Mouse (Mus musculus) cerebellum, adult 11-12 months (tissue): ENCODE data around the gene Gm42417.
"Not testable (repeated sequence)": the region's sequence is repeated elsewhere in the genome, so short reads cannot be mapped to it uniquely, and the experiment has no call there.

Experiments used
- DNase-seq: peaks from one replicate; pipeline ENCODE4 v3.0.0; 2022

Gm42417 gene

DNA sequence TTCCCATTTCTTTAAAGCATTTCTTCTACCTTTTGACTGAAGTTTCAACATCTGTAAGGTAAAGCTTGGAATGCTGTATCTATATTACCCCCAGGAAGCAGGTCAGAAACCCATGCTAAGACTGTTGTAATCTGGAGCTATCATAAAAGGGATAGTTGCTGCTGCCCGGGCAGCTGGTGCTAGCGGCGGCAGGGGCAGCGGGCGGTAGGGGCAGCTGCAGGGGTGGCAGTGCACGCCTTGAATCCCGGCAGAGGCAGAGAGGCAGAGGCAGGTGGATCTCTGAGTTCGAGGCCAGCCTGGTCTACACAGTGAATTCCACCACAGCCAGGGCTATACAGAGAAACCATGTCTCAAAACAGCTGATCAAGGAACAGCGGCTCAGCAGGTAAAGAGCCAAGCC is 3.7 kb upstream of the Gm42417 start:
- DNase-seq, result no peak

DNA sequence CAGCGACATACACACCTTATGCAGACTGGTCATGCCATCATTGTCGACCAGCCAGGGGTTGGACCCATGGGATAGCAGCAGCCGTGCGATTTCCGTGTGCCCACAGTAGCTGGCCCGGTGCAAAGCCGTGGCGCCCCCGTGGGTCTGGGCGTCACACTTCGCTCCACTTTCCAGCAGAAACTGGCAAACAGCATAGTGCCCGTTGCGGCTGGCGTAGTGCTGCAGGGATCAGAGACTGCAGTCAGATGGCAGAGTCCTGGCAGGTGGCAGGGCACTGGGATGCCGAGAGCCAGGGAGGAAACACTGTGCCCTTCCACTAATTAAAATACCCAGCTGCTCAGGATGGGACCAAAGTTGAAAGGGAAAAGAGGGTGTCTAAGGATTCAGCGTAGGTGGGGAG is 2.6 kb upstream of the Gm42417 start:
- peak; percentile 78 for DNase-seq

DNA sequence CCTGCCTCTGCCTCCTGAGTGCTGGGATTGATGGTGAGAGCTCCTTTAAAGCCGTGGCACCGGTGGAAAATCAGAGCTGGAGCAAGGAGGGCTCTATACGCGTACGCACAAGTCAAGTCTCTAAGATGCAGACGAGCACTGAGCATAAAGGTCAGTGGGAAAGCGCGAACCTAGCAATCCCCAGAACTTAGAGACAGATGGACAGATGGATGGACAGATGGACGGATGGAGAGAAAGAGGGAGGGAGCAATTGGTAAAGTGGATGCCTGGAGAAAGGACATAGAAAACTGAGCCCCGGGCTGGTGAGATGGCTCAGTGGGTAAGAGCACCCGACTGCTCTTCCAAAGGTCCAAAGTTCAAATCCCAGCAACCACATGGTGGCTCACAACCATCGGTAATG is 1.6 kb upstream of the Gm42417 start:
- no peak for DNase-seq

DNA sequence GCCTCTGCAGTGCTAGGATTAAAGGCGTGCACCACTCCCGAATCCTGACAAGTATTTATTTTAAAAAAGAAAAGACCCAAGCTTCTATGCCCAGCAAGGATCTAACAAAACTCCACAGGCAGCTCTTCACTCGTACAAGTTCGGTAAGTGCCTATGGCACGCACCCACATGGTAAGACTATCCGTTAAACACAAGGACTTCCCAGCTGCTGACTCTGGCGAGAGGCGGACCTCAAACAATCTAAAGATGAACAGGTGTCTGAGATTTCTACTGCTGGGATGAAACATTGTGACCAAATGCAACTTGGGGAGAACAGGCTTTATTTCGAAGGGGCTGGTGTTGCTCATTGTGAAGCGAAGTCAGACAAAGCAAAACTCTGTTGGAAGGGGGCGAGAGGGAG is 903 bp upstream of the Gm42417 start:
- DNase-seq, result no peak

DNA sequence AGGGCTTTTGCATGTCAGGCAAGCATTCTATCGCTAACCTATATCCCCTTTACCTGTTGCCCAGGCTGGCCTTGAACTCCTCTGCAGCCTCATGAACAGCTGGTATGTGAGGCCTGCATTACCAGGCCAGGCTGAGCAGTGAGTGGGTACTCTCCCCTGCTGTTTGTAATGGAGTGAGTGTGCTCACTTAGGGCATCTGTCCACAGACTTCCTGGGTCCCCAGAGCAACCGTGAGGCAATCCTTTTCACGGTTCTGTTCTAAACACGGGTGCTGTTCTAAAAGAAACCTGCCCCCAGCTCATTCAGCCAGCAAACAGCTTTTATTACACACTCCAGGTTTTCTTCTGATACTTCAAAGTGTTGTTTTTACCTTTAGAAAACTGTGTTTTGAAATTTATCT is 502 bp downstream of the Gm42417 start:
- no peak for DNase-seq

DNA sequence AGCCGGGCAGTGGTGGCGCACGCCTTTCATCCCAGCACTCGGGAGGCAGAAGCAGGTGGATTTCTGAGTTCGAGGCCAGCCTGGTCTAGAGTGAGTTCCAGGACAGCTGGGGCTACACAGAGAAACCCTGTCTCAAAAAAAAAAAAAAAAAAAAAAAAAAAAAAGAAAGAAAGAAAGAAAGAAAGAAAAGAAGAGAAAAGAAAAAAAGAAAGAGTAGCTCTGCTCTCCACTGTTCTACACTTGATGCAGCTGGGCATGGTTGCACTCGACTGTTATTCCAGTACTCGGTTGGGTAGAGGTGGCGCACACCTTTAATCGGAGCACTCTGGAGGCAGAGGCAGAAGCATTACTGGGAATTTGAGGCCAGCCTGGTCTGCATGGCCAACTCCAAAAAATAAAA is 2.4 kb downstream of the Gm42417 start, which contains the start of gene Ankrd23:
Gene Ankrd23 (minus strand): TSS at position 101 of the 400 bp plus-strand sequence.
- not testable (repeated sequence) for DNase-seq

DNA sequence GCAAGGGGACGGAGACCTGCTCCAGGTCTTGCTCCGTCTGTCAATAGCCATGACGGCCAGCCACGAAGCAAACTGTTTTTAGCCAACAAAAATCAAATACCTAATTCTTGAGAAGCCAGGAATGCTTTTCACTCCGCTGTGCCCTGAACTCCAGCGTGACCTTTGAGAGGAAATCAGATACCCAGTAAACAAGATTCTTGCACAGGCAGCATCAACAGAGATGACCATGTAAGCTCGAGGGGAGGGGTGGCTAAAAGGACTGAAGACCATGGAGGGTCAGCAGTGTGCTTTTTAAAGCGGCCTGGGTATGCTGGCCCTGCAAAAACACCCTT is 2.9 kb downstream of the Gm42417 start:
- no peak for DNase-seq

DNA sequence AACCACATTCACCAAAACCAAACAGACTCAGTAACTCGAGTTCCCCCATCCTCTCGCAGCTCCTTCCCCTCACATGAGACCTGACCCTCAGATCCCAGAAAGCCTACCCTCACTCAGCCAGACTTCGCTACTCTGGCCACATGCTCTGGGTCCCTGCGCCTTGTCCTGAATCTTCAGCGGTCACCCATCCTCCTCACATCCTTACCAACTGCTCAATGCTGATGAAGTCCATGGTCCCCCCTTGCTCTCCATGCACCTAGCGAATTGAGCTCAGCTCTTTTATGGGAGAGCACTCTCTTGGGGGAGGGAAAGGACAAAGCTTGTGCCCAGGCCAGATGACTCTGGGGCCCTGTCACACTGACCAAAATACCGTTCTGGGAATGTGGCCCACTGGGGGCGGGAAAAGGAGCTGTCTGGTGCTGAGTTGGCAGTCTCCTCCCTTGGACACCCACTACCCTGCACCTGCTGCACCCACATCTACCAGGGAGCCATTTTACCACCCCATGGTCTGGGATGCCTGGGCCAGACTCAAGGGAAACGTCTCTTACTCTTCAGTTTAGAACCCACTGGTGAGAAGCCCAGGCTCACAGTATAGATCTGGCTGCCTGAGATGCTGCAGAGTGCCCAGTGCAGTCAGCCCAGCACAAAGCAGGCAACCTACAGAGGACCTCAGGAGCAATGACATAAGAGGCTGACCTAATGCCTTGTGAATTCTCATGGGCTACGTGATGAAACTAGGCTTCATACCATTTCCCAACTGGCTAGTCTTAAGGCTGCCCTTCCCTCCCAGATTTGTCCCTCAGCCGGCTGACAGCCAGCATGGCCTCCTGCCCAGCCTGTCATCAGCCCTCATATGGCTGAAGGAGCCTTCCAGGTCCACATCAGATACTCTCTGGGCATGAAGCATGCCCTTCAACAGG is 3.5 kb downstream of the Gm42417 start:
- peak; percentile 76 for DNase-seq

DNA sequence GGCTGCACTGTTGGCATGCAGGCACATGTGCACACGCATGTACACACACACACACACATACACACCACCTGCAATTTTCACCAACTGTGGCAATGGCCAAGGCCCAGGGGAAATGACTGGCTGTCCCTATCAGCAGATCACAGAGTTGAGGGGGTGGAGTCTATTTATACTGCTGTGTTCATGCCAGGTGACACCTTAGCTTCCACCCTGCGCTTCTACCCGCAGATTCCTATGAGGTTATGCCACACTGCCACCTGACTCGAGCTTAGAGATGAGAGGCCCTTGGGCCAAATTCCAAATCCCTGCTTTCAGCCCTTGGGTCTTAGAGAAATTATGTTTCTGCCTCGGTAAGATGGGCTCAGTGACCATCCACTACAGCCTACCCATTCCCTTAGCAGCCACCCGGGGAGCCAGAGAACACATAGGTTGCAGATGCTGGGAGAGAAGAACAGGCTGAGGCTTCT is 4.6 kb downstream of the Gm42417 start:
- peak; percentile 32 for DNase-seq

DNA sequence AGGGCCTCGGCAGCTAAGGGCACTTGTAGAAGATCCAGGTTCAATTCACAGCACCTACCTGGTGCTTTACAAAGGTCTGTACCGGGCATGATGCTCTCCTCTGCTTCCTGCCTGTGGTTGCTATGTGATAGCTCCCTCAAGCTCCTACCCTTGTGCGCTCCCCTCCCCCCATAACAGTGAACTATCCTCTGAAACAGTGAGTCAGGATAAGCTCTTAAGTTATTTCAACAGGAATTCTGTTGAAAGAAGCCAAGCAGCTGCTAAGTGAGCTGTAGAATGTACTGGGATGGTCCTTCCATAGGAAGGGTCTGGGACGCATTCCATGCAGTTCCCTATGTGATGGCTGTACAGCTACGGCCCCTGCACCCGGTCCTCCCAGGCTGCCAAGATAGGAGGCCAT is 5.7 kb downstream of the Gm42417 start:
- DNase-seq, result no peak

DNA sequence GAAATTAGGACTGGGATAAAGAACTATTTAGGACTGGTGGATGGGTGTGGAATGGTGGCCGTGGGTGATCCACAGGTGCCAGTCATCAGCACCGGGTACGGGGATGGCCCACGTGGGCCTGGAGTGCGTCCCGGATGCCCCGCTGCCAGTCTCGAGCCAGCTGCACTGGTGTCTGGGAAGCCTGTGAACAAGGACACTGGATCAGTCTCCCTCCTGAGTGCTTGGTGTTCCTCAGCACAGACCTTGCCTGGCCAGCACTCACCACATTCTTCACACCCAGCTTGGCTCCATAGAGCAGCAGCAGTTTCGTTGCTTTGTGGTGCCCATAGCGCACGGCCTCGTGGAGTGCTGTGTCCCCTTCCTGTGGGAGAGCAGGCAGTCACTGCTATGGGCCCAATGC is 7.8 kb downstream of the Gm42417 start:
- no peak for DNase-seq

DNA sequence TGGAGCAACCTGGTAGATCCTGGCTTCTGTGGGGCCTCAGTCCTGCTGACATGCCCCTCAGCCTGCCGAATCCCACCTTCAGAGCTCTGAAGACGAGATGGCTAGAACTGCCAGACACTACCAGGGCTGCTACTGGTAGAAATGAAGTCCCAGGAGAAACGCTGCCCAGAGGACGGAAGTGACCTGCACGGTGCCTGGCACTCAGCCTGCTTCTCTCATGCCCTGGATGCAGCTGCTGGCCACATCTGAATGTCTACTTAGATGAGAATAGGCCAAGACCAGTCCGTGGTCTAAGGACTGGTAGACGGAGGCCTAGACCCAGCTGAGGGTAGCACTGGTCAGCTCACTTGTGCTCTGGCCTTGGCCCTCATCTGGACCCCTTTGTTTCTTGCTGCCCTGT is 8.3 kb downstream of the Gm42417 start:
- DNase-seq, result no peak

DNA sequence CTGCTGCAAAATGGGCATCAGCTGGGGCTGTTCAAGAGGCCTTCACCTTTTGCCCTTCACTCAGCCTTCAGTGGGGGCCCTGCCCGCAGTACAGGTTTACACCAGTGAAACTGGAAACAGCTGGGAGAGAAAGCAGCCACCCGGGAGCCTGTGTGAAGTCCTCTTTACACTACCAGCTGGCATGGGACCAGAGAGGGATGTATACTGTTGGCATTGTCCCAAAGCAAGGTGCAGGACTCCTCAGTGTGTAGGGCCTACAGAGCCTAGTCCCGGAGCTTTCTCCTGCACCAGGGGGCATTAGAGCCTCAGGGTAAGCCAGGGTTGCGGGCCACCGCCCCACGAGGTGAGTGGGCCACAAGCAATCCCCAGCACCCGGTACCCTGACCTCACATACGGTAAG is 8.7 kb downstream of the Gm42417 start:
- peak; percentile 44 for DNase-seq

DNA sequence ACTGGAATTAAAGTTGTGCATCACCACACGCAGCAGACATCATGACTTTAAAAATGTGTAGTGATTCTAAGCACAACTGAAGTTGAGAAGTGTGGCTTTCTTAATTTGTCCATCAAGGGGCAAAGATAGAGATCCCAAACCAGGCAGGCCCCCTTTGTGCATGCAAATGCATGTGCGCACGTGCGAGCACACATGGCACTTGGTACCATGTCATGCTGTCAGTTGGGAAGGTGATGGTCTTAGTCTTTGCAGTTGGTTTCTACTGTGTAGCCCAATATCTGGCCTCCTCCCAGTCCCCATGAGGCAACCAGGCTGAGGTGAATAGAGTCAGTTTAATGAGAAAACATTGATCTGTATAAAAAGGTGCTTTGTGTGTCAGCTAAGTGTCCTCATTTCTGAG is 9.4 kb downstream of the Gm42417 start:
- no peak for DNase-seq

DNA sequence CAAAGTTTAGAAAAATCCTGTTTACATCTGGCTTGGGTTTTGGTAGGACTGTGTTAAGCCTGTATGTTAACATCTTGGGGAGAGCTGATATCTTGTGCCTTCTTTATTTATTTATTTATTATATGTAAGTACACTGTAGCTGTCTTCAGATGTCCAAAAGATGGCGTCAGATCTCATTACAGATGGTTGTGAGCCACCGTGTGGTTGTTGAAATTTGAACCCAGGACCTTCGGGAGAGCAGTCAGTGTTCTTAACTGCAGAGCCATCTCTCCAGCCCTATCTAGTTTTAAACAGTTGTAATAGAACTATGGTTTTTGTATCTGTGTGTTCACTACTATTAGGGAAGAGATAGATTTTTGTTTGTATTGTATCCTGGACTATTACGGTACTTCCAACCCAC is 10.0 kb downstream of the Gm42417 start:
- DNase-seq, result no peak

DNA sequence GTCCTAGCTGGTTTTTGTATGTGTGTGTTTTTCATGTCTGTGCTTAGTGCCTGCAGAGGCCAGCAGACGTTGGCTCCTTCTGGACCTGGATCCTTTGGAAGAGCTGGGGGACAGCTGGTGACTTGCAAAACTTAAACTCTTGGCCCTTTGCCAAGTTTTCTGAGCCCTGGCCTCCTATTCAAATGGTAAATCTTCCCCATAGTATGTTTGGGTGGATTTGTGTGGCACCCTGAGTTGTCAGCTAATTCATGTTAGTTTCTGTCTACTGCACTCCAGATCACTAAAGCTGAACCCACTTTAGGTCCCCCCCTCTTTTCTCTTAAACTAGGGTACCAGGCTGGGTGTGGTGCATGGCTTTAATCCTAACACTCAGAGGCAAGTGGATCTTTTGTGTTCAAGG is 10.9 kb downstream of the Gm42417 start:
- no peak for DNase-seq

DNA sequence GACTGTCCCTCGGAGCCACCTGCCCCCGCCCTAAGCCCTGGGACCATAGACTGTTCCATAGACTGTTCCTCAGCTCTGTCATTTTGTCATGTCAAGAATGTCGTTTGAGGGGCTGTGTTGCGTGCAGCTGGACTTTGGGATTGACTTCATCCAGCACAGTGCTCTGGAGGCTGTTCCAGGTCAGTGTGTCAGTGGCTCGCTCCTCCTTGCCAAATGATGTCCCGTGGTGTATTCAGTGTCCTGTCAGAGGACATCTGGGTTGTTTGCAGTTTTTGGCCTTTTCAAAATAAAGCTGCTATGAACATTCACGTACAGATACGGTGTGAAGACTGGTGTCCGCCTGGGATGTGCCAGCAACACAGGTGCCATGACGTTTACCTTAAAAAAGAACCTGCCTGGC is 12.3 kb downstream of the Gm42417 start:
- no peak for DNase-seq

DNA sequence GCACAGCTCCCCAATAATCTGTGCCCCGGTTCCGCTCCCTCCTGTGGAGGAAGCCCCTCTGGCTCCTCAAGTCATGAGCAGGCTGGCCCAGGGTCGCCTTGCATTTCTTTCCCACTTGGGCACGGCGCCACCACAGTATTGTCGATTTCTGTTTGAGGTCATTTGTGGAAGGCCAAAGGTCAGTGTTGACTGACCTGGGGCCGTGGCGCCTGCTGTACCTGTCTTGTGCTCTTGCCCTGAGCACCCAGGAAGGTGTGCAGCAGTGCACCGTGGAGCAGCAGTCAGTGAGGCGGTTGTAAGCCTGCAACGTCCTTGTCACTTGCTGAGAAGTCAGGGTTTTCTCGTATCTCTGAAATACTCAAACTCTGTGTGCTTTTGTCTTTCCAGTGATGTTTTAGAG is 13.5 kb downstream of the Gm42417 start:
- DNase-seq, result no peak

DNA sequence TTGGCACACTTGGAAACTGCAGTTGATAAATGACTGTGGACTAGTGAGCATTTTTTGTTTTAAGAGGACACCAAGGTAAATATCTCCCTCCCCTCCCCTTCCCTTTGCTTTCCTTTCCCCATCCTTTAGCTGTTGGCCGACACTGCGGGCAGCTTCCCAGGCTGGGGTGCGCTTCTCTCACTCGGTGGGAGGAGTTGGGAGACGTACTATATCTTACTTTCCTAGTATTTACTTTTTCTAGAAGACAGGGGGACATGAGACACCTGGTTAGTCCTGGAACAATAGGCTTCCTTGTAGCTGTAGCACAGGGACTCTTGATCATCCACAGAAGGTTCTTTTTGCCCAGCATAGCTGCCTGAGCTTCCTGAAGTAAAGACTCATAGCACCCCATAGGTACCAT is 15.2 kb downstream of the Gm42417 start:
- no peak for DNase-seq

DNA sequence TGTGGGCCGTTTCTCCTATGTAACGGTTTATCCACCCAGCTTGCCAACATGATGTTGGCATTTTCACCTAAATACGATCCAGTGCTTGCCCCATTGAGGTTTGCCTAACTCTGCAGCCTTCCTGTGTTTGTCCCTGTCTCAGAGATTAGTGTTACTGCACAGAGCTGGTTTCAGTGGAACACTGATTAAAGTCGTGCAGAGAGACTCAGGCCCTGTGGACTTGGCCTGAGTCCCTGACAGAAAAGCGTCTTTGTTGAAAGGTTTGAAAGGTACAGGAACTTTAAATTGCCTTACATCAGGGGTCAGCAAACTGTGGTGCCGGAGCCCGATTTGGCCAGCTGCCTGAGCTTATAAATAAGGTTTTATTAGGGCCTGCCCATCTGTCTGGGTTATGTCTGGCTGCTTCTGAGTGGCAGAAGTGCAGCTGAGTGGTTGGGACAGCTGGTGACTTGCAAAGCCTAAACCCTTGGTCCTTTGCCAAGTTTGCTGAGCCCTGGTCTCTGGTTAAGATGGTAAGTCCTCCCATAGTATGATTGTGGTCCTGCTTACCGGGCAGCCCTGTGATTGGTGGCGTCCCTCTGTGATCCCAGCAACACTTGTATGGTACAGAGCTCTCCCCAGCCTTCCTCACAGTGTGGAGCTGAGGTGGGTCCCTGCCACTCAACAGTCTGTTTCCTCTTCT is 15.8 kb downstream of the Gm42417 start:
- DNase-seq, result peak; percentile 44

DNA sequence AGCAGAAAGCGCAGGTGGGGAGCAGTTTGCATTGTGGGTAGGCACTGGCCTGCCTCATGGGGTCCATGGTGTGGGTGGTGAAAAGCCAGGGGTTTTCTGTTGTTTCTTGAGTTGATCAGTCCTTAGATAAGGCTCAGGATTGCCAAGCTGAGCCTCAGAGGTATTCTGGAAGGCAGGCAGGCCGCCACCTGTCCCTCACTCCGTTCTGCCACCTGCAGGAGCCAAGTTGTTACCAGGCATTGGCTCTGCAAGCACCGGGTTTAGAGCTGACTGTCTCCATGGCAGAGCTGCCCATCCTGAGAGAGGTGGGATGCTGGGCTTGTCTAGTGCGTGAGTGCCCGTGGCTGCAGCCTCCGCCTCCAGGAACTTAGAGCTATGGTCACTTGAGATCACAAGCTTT is 17.0 kb downstream of the Gm42417 start:
- DNase-seq, result no peak

DNA sequence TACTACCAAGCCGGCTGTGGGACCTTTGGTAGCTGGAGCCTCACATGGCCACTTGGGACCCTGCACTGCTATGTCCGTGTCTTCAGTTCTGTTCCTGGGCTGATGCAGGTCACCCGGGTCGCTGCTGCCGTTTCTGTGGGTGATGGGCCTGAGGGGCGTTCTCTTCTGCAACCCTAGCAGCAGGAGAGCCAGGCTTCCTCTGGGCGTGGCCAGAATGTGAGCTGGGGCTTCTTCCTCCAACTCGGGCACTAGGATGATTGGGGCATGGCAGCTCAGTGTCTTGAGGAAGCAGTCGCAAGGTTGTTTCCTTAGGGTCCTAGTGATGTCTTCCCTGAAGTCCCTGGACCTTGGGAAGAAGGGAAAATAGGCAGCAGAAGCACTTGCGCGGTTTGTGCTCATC is 19.6 kb downstream of the Gm42417 start:
- DNase-seq, result no peak

DNA sequence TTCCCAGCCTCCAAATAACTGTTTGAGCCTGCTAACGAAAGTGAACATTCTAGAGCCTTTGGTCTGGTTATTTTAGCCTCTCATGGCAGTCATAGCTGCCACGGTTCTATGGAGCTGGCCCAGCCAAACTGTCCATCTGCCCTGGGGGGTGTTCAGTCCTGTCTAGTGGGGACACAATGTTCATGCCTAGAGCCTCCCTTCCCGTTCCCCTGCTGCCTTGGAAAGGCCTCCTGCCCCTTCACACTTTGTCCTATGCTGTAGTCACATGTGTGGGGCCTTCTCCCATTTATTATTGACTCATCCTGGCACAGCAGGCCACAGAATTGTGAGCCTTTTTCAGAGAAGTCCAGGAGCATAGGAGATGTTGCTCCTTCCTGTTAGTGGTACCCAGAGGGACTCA is 21.0 kb downstream of the Gm42417 start:
- peak; percentile 70 for DNase-seq

DNA sequence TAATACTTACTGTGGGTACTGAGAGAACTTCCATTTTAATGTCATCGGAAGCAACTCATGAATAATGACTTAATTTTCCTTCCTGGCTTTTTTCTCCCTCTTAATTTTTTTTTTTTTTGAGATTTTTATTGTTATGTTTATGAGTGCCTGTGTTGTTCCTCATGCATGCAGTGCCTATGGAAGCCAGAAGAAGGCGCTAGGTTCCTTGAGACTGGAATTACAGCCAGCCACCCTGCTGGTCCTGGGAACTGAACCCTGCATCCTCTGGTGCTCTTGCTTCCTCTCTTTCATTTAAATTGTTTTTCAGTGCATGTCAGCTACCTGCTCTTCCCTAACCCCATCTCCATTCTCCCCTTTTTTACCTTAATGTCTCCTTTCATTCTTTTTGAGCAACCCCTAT is 25.5 kb downstream of the Gm42417 start:
- no peak for DNase-seq

DNA sequence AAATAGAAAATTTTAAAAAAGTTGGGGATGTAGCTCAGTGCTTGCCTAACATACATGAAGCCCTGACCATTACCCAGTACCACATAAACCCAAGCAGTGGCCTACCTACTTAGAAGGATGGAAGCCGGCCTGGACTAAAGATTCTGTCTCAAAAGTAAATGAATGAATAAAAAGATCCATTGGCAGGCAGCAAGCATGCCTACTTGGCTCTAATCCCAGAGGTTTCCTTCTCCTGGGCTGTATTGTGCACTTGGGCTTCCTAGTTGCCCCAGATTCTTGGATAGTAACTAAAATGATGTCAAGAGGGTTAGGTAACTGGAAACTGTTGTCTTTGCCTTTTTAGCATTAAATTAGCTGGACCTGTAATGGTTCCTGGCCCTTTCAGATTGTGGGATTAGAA is 25.9 kb downstream of the Gm42417 start:
- no peak for DNase-seq
